Mouse (Mus musculus) c-Kit-negative CD71-positive TER-119-positive erythroid progenitor cells, embryonic 14.5 days (primary cell): ENCODE measurements around the gene Pla2g4c.

ENCODE experiments used
- DNase-seq: peaks from one replicate; pipeline ENCODE4 v3.0.0-alpha.2; 2013; ENCODE audit warnings: low read depth, low spot score

Gene Pla2g4c

GRCm38 (mm10) chr7:13355943-13356342 lies 31.5 kb downstream of the Pla2g4c start:
- DNase-seq = no peak

- no peak for DNase-seq
Measured at GRCm38 (mm10) chr7:13380588-13380987, 56.1 kb downstream of the Pla2g4c start.

GRCm38 (mm10) chr7:13397832-13398231 lies 73.4 kb downstream of the Pla2g4c start, which contains the start of gene Cabp5:
Cabp5 (plus strand) TSS chr7:13398132.
- DNase-seq = no peak
